Comparison of ENCODE assay signal across 11 mouse cellular contexts in genomic region chr13:83075320-83075877, GRCm38 (mm10).
DNase-seq lines count a peak whose midpoint lies in the region; ATAC-seq and TF ChIP-seq lines count a peak whose summit lies in the region.
"Had no signal": no experiment of that assay in that cellular context is flagged by ENCODE, and none has a peak within 500 bp of the region (broad histone marks: within the 10 kb centered on the region; RNA-seq: fewer than 3 reads in every experiment).

No protein-coding gene starts in this region.

- H3K4me1 ChIP-seq in embryonic facial prominence, embryonic 14.5 days (ENCODE audit: control insufficient read depth, insufficient read depth, low read length) = no peaks in the 10 kb centered on the region
- H3K4me1 ChIP-seq in embryonic facial prominence, embryonic 10.5 days = no peaks in the 10 kb centered on the region
- no peaks in the 10 kb centered on the region for H3K4me1 ChIP-seq in lung, adult 2 months (ENCODE audit: control insufficient read depth, insufficient read depth, low read length)
- no peaks in the 10 kb centered on the region for H3K4me1 ChIP-seq in hindbrain, embryonic 11.5 days (replicated peaks; ENCODE audit: control insufficient read depth, insufficient read depth, low read length)

- TF ChIP-seq POLR2A in lung, adult 2 months (IDR thresholded peaks at IDR 0.05; ENCODE audit: borderline replicate concordance, extremely low read depth, low read depth, low read length) = no peak

- 0 out of 2 replicates have a peak, but pooled peaks have one; percentile 44 for ATAC-seq in embryonic facial prominence, embryonic 14.5 days (ENCODE audit: low read depth)
- ATAC-seq in monocyte, adult 5-6 weeks (replicated peaks; ENCODE audit: insufficient number of reproducible peaks, low FRiP score, low TSS enrichment, poor library complexity, severe bottlenecking) = peak; percentile 47
- no peak for ATAC-seq in hindbrain, embryonic 11.5 days (ENCODE audit: low FRiP score)
- ATAC-seq: forebrain, embryonic 14.5 days had no signal

- H3K9me3 ChIP-seq in embryonic facial prominence, embryonic 14.5 days (ENCODE audit: control insufficient read depth, low read length) = no peaks in the 10 kb centered on the region
- no peaks in the 10 kb centered on the region for H3K9me3 ChIP-seq in embryonic facial prominence, embryonic 10.5 days
- H3K9me3 ChIP-seq in hindbrain, embryonic 11.5 days (ENCODE audit: control insufficient read depth, low read length) = no peaks in the 10 kb centered on the region
- H3K9me3 ChIP-seq: midbrain, embryonic 10.5 days had no signal

- no peak for TF ChIP-seq CTCF in lung, adult 2 months (IDR thresholded peaks at IDR 0.05; ENCODE audit: insufficient read depth, low read length)

- H3K9ac ChIP-seq in embryonic facial prominence, embryonic 14.5 days (ENCODE audit: low read depth, low read length) = no peak overlapping the region
- H3K9ac ChIP-seq in hindbrain, embryonic 11.5 days (ENCODE audit: low read depth, low read length) = no peak overlapping the region

- no peak overlapping the region for H3K27ac ChIP-seq in embryonic facial prominence, embryonic 14.5 days (replicated peaks; ENCODE audit: low read depth, low read length)
- no peak overlapping the region for H3K27ac ChIP-seq in embryonic facial prominence, embryonic 10.5 days (replicated peaks)
- H3K27ac ChIP-seq in hindbrain, embryonic 11.5 days (ENCODE audit: low read depth, low read length) = no peak overlapping the region
- H3K27ac ChIP-seq: midbrain, embryonic 10.5 days had no signal

- no peak overlapping the region for H3K4me3 ChIP-seq in embryonic facial prominence, embryonic 14.5 days (ENCODE audit: low read depth, low read length)
- no peak overlapping the region for H3K4me3 ChIP-seq in embryonic facial prominence, embryonic 10.5 days
- no peak overlapping the region for H3K4me3 ChIP-seq in lung, adult 2 months (replicated peaks; ENCODE audit: extremely low read depth, low read depth, low read length)
- no peak overlapping the region for H3K4me3 ChIP-seq in hindbrain, embryonic 11.5 days (ENCODE audit: low read depth, low read length)
- H3K4me3 ChIP-seq: midbrain, embryonic 10.5 days had no signal

- intact Hi-C loops in heart, postnatal 10 days (cut with DNase I) = no loop called here

- peak; percentile 35 for DNase-seq in embryonic facial prominence, embryonic 14.5 days (ENCODE audit: low spot score)
- DNase-seq in embryonic facial prominence, embryonic 10.5 days (ENCODE audit: low spot score) = no peak
- peak; percentile 22 for DNase-seq in lung, postnatal 25 days (ENCODE audit: low spot score)
- DNase-seq in lung, adult 2 months = no peak
- peak; percentile 11 for DNase-seq in heart, postnatal 10 days
- DNase-seq in hindbrain, embryonic 11.5 days (ENCODE audit: low spot score) = no peak
- DNase-seq in urinary bladder, postnatal 25 days (ENCODE audit: low spot score) = no peak
- DNase-seq: kidney, adult 8-10 months had no signal

- no peaks in the 10 kb centered on the region for H3K27me3 ChIP-seq in embryonic facial prominence, embryonic 14.5 days (replicated peaks; ENCODE audit: control insufficient read depth, insufficient read depth, low read length)
- H3K27me3 ChIP-seq in embryonic facial prominence, embryonic 10.5 days (replicated peaks; ENCODE audit: low read depth, poor library complexity, severe bottlenecking) = no peaks in the 10 kb centered on the region
- H3K27me3 ChIP-seq in hindbrain, embryonic 11.5 days (ENCODE audit: control insufficient read depth, insufficient read depth, low read length) = no peaks in the 10 kb centered on the region

- 64% methylated on average over 7 of the region's 7 CpGs for WGBS in embryonic facial prominence, embryonic 14.5 days
- 68% methylated on average over 7 of the region's 7 CpGs for WGBS in embryonic facial prominence, embryonic 10.5 days
- WGBS in lung, adult 2 months = 51% methylated on average over 7 of the region's 7 CpGs
- WGBS in hindbrain, embryonic 11.5 days = 68% methylated on average over 7 of the region's 7 CpGs

- no peak overlapping the region for H3K4me2 ChIP-seq in embryonic facial prominence, embryonic 14.5 days (ENCODE audit: low read depth, low read length)
- H3K4me2 ChIP-seq in hindbrain, embryonic 11.5 days (replicated peaks; ENCODE audit: low read depth, low read length) = no peak overlapping the region

- H3K36me3 ChIP-seq in embryonic facial prominence, embryonic 14.5 days (ENCODE audit: control insufficient read depth, insufficient read depth, low read length) = no peaks in the 10 kb centered on the region
- H3K36me3 ChIP-seq in embryonic facial prominence, embryonic 10.5 days (replicated peaks) = no peaks in the 10 kb centered on the region
- H3K36me3 ChIP-seq in hindbrain, embryonic 11.5 days (ENCODE audit: control insufficient read depth, insufficient read depth, low read length) = no peaks in the 10 kb centered on the region
- H3K36me3 ChIP-seq: midbrain, embryonic 10.5 days had no signal

Comparison
In these comparisons a context has a peak if more than half of its experiments do, and no peak if none do; other contexts are left out.
1. DNase-seq: peak in embryonic facial prominence, embryonic 14.5 days (single experiment), lung, postnatal 25 days (single experiment) and heart, postnatal 10 days (2 of 2); none in embryonic facial prominence, embryonic 10.5 days (single experiment), lung, adult 2 months (single experiment), hindbrain, embryonic 11.5 days (single experiment) and urinary bladder, postnatal 25 days (single experiment).